Mouse (Mus musculus): ENCODE measurements around the gene Pcp4.

Gene Pcp4

DNA sequence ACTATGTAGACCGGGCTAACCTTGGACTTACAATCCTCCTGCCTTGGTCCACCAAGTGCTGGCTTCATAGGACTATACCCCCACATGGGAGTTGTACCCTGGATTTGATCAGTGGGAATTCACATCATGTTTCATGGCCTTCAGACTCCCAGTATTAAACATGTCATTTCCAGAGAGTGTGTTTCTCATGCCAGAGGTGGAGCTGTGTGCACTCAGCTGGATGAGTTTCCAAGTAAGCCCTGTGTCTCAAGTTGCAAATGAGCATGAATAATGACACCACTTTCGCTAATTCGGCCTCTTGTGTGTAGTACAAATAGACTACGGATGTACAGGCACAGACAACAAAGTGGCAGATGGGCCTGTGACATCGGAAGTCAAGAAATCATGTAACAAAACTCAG, 20.6 kb downstream of the Pcp4 start:
- DNase-seq (ENCODE audit: low read depth) = no peak

DNA sequence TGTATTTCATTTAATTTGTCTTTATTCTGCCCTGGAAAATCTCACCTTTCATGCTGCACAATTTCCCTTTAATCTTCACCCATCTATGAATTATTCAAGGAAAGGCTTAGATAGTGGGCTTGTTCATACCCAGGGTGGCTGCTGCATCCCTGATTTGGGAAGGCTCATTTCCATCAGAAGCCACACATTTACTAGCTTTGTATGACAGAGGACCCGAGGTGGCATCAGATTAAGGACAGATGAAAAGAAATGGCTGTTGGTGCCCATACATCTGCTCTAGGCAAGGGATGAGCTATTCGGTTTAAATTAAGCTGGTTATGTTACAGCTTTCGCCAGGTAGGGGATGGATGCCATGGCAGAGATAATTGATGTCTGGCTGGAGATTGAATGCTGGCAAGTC, 24.1 kb downstream of the Pcp4 start:
- no peak for DNase-seq (ENCODE audit: low read depth)

DNA sequence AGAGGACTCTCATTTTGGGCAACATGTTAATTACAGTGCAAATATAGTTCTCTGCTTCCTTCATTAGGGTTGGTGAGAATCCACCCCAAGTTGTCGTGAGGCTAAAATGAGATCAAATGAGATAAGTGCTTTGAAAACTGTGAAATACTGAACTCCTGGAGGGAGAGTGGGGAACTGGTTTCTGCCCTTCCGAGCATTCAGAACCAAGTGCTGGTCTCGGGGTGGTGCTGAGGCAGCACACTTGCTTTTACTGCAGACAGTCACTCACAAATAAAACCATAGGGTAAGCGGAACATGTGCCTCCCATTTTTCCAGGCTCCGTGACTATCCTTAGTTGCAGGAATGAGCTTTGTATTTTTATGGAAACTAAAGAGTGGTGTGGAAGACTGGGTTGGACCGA, 26.7 kb downstream of the Pcp4 start:
- DNase-seq (ENCODE audit: low read depth) = no peak

DNA sequence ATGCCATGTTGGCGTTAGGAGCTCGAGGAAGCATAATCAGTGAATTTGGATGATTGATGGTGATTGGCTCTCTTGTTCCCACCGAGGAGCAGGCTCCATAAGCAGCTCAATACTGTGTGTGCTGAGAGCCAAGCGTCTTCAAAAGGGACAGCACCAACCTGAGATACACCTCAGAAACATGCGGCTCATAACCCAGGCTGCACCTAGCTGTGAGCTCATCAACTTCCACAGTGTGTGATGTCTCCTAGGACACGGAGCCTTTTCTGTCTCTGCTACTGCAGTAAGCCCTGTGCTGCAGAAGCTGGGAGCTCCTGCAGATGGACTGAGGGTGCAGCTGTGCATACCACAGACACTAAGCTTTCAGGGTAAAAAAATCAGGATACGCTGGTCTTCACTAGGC, 31.5 kb downstream of the Pcp4 start:
- DNase-seq (ENCODE audit: low read depth) = no peak

DNA sequence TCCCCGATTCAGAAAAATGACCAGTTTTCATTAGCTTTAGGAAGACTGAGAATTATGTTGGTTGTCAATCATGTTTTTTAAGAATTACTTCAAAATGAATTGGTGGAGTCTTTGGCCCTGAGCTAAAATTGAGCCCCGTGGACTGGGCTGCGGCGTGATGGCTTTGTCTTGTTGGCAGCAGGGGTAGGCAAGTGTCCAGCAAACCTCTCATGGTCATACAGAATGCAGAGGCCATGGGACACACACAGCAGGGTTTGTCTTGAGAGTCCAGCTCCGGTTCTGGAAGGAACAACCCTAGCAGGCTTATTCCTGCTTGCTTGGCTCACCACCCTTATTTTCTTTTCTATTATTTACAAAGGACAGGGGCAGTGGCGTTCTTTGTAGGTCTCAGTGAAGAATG, 33.8 kb downstream of the Pcp4 start:
- no peak for DNase-seq (ENCODE audit: low read depth)

DNA sequence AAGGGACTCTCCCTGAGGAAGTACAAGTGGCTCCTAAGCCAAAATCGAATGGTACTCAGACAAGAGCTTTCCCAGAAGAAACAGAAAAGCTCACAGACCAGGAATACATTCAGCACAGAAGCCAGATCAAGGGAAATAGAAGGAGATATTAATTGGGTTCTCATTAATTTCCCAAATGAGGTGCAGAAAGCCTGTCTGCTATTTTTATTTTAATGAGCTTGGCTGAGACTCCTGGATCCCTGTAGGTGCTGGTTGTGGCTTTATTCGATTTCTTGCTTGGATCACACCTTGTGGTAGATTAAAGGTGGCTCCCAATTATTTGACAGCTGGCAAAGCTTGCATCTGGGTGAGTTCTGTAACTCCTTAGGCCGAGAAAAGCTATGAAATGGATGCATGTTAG, 35.2 kb downstream of the Pcp4 start:
- no peak for DNase-seq (ENCODE audit: low read depth)

DNA sequence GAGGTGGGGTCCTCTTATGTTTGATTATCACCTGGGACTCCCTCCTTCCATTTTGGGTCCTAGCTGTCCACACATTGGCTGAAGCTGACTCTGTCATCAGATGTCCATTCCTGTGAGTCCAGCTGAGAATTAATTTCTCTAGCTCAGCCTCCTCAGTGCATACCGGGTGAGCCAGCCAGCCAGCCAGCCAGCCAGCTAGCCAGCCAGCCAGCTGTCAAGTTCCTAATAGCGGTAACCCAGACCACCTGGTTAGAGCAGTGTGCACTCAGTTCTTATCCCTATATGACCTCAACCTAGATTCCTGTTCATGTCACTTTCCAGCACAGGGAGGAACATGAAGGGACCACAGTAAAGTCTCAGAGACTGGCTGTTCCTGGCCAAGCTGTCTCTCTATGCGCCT, 47.1 kb downstream of the Pcp4 start:
- DNase-seq (ENCODE audit: low read depth) = no peak

DNA sequence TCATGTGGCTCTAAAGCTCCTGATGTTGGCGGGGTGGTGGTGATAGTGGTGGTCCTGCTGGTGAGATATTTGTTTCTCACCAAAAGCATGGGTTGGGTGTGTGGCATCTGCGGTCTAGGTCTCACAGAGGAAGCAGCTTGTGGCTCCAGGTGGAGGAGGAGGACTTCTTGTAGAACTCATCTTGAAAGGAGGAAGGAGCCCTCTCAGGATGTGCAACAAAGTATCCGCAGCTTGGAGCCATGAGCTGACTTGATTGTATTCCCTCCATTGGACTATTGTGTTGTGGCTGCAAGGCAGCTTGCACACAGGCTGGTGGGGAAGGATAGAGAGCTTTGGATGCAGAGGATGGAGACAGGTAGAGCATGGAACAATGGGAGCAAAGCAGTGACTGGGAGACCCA, 60.1 kb downstream of the Pcp4 start:
- no peak for DNase-seq (ENCODE audit: low read depth)

DNA sequence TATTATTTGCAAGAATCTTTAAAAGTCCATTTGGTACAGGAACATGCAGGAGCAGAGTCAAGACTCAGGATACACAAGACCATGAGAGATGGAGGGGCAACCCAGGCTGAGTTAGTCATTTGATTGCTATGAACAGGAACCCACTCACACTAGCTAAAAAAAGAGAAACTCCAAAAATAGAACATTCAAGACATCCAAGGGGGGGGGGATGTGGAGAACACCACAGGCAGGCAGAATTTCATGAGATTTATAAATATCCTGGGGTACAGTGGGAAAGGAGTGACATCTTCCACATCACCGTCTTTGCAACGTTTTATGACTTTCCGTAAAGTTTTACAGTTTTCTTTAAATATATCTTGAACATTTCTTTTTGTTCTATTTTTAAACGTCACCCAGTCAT, 61.1 kb downstream of the Pcp4 start:
- DNase-seq (ENCODE audit: low read depth) = no peak

DNA sequence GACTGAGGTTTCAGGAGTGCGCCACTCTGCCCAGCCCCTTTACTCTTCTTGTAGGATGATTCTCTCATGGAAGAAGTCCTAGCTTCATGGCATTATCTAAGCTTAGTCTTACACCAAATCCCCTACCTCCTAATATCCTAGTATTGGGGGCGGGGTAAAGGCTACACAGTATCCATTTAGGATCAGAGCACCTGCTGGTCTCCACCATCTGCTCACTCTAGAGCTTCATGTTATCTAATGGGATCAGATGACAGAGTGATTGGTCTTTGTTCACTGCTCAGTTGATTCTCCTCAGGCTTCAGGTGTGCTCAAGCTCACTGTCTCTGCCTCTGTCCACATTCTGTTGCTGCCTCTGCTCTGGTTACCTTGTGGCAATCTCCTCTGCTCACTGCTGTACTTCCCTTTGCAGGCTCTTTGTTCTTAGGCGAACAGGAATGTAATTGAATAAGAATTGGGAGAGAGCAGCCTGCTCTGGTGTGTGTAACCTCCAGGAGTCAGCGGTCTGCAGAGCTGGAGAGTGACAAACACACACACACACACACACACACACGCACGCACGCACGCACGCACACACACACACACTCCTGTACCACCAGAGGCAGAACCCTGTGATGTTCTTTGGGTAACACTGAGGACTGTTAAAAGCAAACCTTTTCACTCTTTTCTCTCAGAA, 62.6 kb downstream of the Pcp4 start:
- no peak for DNase-seq (ENCODE audit: low read depth)

DNA sequence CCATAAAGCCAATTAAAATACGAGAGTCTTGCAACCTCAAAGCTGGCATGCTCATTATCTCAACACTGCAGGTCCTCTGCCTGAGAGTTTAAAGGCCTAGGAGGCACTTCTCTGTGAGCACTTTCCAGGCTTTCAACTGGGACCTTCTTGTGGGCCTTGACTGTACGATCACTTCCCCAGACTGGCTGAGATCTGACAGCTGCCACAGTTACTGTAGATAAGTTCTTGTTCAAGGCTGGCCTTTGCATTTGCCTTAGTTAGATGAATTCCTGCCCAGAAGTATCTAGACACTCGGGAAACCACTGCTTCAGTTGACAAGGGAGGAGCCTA, 63.1 kb downstream of the Pcp4 start:
- DNase-seq (ENCODE audit: low read depth) = no peak

DNA sequence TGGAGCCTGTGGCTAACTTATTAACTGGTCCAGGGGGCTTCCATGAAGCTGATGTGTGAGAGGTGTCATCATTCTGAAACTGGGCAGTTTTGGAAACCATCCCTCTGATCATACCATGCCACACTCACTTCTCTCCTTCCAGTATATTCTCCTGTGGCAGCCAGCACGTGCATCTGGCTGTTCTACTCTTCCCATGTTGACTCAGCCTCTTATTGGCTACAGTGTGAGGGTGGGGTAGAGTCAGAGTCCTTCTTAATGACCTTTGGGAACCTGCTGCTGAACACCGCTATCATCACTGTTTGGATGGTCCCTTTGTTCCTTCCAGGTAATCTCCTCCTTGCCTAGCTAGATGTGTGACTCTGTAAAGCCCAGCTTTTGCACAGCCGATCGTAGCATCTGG, 63.6 kb downstream of the Pcp4 start:
- DNase-seq (ENCODE audit: low read depth) = no peak

DNA sequence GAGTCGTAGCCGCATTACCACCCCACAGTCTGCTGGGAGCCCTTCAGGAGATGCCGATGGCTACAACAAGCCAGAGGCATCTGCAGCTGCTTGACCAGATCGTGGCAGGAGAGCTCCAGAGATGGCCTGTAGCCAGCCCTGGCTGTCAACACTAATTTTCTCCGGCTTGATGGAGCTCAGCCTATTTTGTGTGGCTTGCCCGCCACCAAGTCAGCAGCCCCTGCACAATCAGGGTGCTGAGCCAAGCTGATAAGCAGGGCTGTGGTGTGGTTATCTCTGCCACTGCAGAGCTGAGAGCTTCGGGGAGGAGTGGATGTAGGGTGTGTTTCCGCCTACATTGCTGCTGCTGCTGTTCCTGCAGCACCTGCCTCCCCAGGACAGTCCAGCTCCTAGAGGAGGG, 66.3 kb downstream of the Pcp4 start:
- DNase-seq (ENCODE audit: low read depth) = no peak

DNA sequence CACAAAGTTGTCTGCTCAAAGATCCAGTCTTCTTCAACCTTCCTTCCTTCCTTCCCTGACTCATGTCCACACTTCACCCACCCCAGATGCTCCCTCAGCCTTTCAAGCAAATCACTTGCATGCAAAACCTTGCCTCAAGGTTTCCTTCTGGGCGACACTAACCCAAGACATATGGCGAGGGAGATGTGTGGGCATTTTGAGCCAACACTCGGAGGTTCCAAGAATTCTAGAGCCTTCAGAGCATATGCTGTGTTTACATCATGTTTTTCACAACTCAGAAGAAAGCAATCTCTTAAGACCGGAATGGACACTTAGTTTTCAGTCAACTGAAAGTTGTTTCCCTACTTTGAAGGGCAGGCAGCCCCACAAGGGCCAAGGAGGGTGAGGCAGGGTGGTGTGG, 67.9 kb downstream of the Pcp4 start:
- DNase-seq (ENCODE audit: low read depth) = no peak

DNA sequence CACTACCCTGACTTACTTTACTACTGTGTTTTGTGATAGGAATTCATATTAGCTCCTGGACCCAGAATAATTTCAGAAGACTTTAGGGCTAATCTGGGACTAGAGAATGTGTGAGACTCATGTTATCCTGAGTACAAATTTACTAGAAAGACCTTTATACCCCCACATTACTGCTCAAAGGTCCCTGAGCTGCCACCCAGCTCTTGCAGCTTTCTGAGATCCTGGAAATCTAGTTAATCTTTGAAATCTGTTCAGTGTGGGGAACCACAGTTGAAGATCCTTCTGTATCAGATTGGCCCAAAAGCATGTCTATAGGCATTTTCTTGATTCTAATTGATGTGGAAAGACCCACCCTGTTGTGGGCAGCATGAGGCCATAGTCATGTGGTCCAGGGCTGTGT, 69.0 kb downstream of the Pcp4 start:
- DNase-seq (ENCODE audit: low read depth) = no peak

DNA sequence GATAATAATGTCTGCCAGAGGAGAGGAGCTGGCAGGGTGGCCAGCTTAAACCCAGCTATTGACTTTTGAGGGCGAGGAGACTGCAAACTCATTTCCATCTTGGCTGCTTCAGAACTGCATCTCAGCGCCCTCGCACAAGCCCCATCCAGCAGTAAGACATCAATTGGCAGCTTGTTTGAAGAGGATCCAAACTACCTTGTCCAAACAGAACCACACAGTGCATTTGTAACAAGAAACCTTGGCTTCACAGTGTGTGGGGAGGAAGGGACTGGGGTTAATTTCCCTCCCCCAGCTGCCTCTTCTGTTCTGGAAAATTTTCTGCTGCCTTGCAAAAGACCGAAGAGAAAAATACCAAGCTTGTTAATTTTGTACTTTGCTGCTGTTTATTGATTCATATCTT, 71.7 kb downstream of the Pcp4 start:
- no peak for DNase-seq (ENCODE audit: low read depth)

DNA sequence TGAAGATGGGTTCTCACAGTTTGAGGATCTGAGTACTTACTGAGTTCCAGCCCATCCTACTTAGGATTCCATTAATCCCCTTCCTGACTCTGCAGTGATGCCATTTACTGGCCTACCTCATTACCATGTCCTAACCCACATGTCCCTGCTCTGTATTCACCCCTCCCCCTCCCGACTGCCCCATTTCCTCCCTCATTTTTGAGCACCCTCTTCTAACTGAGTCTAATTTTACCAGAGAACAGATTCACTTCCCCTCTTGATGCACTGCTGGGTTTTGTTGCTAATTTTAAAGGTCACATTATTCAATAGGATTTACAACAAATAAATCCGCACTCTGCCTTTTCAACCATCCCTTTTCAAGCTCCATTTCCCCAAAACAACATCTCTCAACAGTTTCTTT, 73.7 kb downstream of the Pcp4 start:
- DNase-seq (ENCODE audit: low read depth) = no peak

DNA sequence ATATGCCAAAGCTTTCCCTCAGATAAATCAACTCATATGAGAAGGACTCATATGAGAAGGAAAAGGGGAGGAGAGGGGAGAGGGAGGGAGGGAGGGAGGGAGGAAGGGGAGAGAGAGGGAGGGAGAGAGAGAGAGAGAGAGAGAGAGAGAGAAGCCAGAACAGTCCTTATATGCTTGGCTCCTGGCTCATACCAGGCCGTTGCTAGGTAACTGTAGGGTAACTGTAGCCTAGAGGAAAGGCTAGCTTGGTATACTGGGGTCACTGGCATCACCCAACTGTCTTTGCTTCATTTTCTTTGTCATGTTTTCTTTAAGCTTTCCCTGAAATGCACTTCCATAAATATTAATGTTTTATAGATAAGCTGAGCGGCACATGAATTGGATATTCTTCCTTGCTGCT, 85.3 kb downstream of the Pcp4 start:
- no peak for DNase-seq (ENCODE audit: low read depth)

DNA sequence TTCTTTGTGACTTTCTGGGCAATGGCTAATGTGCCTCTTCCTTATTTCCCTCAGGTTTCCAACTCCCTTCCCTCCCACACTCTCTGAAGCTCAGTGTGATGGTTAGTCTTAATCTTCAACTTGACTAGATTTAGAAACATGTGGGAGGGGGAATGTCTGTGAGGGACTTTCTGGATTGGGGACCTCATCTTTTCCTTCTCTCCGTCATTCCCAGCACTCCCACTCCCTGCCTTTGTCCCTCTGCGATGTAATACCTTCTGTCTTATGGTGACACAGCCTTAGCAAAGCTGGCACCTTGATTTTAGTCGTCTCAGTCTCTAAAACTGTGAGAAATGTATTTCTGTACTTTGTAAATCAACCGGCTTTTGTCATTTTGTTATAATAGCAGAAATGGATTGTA, 88.0 kb downstream of the Pcp4 start:
- no peak for DNase-seq (ENCODE audit: low read depth)

DNA sequence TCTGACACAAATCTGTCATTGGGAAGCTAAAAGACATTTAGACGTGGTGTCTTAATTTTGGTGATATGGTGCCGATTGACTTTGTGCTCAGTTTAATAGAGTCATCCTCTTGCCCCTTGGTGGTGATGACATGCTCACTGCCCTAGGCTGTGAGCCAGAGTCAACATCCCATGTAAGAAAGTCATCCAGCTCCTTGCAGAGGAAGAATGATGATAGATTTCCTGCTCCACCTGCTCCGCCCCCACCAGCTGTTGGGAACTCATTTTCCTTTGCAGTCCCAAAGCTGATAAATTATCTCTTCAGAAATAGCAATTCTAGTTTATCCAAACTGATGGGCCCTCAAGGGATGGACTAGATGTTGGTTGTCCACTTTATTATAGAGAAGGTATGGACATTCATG, 89.2 kb downstream of the Pcp4 start:
- no peak for DNase-seq (ENCODE audit: low read depth)

DNA sequence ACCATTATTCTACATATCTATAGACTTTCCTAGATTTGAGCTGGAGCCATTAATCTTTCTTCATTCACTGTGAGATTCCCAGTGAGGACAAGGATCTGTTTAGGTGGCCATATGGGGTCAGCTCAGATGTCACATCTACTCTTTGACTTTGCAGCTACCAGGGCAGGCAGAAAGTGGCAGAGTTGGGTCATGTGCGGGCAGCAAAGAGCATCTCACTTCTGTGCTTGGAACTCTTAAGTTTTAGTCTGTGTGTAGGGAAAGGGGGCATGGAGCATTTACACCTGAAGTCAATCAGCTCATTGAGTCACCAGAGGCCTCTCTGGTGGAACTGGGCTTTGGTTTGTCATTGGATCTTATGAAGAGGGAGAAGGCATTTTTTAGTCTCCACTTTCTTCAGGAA, 90.9 kb downstream of the Pcp4 start:
- no peak for DNase-seq (ENCODE audit: low read depth)

DNA sequence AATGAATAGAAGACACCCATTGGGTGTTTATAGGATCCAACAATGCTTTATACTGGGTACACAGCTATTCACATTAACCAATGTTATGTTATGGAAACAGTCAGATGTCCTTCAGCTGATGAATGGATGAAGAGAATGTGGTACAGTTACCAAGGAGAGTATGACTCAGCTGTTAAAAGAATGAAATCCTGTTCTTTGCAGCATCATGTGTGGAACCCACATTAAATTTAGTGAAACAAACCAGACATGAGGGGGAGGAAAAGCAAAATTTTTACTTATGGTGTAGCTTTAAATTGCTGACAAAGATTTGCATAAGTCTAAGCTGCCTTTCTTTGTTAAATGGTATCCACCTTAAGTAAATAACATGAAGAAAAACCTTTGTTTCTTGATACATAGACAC, 92.4 kb downstream of the Pcp4 start:
- DNase-seq (ENCODE audit: low read depth) = no peak

DNA sequence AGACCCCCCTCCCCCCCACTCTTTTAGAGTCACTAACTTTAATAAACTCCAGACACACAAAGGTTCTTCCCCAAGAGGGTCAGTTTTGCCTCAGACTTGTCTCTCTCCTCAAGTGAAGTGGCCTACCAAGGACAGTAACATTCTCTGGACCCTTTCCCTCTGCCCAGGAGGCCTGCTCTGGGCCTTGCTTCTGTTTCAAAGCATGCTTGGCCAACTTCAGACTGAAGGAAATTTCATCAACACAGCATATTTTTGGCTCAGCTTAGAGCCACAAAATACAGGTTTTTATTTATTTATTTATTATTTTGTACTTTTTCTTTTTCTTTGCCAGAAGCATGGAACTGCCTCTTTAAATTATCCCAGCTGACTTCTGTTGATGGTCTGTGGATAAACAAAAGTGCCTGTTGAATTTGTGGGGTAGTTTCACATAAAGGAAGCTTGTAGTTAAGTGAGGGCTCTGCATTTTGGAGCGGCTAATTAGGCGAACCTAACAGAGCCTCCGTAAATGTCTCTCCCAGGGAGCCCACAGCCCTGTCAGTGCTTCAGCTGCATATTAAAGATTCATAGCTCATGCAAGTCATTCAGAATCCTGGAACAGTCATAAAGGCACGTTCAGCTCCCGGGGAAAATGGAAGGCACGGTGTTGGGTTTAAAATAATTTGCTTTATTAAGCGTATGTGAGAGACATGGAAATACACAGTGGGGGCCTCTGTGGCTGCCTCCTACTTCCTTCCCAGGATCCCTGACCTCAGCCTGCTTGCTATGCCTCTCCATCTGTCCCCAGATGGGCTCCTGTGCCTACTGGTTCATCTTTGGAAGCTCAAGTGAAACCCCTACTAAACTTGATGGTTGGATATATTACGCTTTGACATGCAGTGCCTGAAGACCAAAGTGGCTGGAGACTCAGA, 96.2 kb downstream of the Pcp4 start:
- DNase-seq (ENCODE audit: low read depth) = no peak

DNA sequence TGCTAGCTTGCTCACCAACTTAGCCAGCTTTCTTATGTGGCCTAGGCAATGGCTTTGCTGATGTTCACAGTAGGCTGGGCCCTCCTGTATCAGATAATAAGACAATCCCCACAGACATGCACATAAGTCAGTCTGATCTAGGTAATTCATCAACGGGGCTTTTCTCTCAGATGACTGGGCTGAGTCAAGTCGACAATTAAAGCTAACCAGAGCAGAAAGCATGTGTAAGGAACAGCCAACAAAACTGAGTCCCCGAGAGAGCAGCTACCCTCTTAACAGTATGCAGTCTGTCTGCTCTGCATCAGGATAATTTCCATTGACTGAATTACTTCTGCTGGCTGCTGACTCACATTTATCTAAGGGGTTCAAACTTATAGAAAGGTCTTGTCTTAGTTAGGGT, 100.0 kb downstream of the Pcp4 start:
- DNase-seq (ENCODE audit: low read depth) = no peak
